Mouse (Mus musculus) liver, adult 2 months (tissue): Measurements from ENCODE around the gene Sulf2. TPM values are rescaled to one million over a fixed set of nuclear protein-coding genes. Genes with fewer than 3 reads are reported as not detected.

Source experiments
- DNase-seq: peaks from one replicate; pipeline ENCODE4 v3.0.0-alpha.2; 2011; ENCODE audit warnings: low read depth, low spot score; ENCODE audit errors: extremely low read depth
- H3K27ac ChIP-seq: fragments of 200-500 bp; replicated peaks from 2 replicates; pipeline ENCODE4 v1.5.1; 2012; ENCODE audit warnings: low read depth, mild to moderate bottlenecking, control low read depth, inconsistent platforms, low read length; ENCODE audit not compliant: insufficient read depth
- H3K27me3 ChIP-seq: fragments of 200-500 bp; 2 replicates; pipeline ENCODE4 v1.6.1; 2012; ENCODE audit warnings: mild to moderate bottlenecking, moderate library complexity, low read length, inconsistent platforms; ENCODE audit not compliant: control insufficient read depth, insufficient read depth
- H3K36me3 ChIP-seq: fragments of 200-500 bp; 2 replicates; pipeline ENCODE4 v1.6.1; 2012; ENCODE audit warnings: low read length, inconsistent platforms; ENCODE audit not compliant: control insufficient read depth, insufficient read depth
- H3K4me1 ChIP-seq: fragments of 200-500 bp; 2 replicates; pipeline ENCODE4 v1.6.1; 2011; ENCODE audit warnings: low read length; ENCODE audit not compliant: control insufficient read depth, insufficient read depth
- H3K4me3 ChIP-seq: fragments of 200-500 bp; 2 replicates; pipeline ENCODE4 v1.5.1; 2011; ENCODE audit warnings: low read depth, mild to moderate bottlenecking, control low read depth, low read length, moderate library complexity; ENCODE audit not compliant: insufficient read depth
- H3K79me2 ChIP-seq: fragments of 200-500 bp; 2 replicates; pipeline ENCODE4 v1.6.1; 2012; ENCODE audit warnings: inconsistent platforms, mild to moderate bottlenecking, low read length, moderate library complexity; ENCODE audit not compliant: control insufficient read depth, insufficient read depth
- H3K9ac ChIP-seq: fragments of 200-500 bp; 2 replicates; pipeline ENCODE4 v1.6.1; 2012; ENCODE audit warnings: low read depth, mild to moderate bottlenecking, control low read depth, inconsistent platforms, low read length
- CTCF ChIP-seq: fragments of 200-500 bp; IDR thresholded peaks from 2 replicates; pipeline ENCODE4 v1.5.1; 2011; ENCODE audit warnings: low read depth, low read length, control low read depth
- POLR2A ChIP-seq: fragments of 200-500 bp; IDR thresholded peaks from 2 replicates; pipeline ENCODE4 v1.6.1; 2011; ENCODE audit warnings: low read length, control low read depth; ENCODE audit not compliant: insufficient read depth; ENCODE audit errors: extremely low read depth
- WGBS: fragments of 180-500 bp; shearing (Covaris S2); methylation state at CpG from one replicate; pipeline ENCODE4 v1.1.7; 2018; 5-methylcytosine and 5-hydroxymethylcytosine counted together
- polyA plus RNA-seq: library from polyadenylated mRNA; depleted of rRNA; stranded (reverse); fragments of >200 nt; gene quantifications from 2 replicates; pipeline ENCODE4 v1.2.3, GENCODE M21; 2012
- total RNA-seq: library from RNA; depleted of rRNA; stranded (reverse); fragments of >200 nt; gene quantifications from 2 replicates; pipeline ENCODE4 v1.2.3, GENCODE M21; 2014

The Sulf2 gene
- total and polyA plus RNA-seq, 2 experiments = 7.8 to 16.1 TPM

DNA sequence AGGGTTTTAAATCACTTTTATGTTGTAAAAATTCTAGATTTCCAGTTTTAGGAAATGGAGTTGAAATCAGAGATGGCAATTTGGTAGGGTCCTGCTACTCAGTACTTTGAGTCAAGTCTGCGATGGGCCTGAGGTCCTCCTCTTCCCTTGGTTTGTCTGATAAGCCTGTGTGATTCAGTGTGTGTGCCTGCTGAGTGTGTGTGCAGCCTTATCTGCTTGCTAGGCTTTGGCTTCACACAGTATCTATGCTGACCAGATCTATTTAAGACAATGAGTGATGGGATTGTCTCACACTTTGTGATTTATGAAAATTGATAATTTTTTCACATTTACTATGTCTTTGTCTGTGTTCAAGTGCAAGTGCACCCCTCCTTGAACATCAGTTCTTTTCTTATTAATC lies 112.9 kb downstream of the Sulf2 start:
- TF ChIP-seq POLR2A (no peak), CTCF (no peak)
- WGBS = 71% methylated on average over 1 of the region's 1 CpGs
- H3K4me3 ChIP-seq = no peak overlapping the region
- peaks cover 37% of the 10 kb centered on the region for H3K79me2 ChIP-seq
- no peaks in the 10 kb centered on the region for H3K27me3 ChIP-seq
- no peak for DNase-seq
- H3K27ac ChIP-seq = no peak overlapping the region
- peaks cover 2% of the 10 kb centered on the region for H3K36me3 ChIP-seq
- H3K9ac ChIP-seq = no peak overlapping the region
- H3K4me1 ChIP-seq = peaks cover 21% of the 10 kb centered on the region

DNA sequence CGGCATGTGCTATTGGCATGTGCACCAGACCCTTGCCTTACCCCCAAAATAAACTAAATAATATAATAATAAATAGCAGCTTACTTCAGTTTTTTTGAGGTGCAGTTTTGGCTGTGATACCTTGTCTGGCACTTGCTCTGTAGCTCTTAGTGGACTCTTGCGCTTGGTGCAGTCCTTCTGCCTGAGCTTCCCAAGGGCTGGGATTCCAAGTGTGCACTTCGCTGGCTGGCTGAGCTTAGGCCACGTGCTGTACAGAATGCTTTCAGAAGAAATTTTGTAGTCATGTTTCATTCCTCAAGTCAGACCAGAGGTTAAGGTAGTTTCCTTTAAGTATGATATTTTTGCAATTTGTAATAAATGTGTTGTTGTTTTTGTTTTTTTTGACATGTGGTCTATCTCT lies 115.8 kb downstream of the Sulf2 start:
- TF ChIP-seq CTCF (no peak), POLR2A (no peak)
- H3K36me3 ChIP-seq = no peaks in the 10 kb centered on the region
- H3K4me3 ChIP-seq = no peak overlapping the region
- WGBS = 78% methylated on average over 4 of the region's 4 CpGs
- H3K9ac ChIP-seq = no peak overlapping the region
- peaks cover 36% of the 10 kb centered on the region for H3K79me2 ChIP-seq
- H3K27ac ChIP-seq = no peak overlapping the region
- H3K4me1 ChIP-seq = peaks cover 12% of the 10 kb centered on the region
- DNase-seq = peak; percentile 35
- H3K27me3 ChIP-seq = no peaks in the 10 kb centered on the region

DNA sequence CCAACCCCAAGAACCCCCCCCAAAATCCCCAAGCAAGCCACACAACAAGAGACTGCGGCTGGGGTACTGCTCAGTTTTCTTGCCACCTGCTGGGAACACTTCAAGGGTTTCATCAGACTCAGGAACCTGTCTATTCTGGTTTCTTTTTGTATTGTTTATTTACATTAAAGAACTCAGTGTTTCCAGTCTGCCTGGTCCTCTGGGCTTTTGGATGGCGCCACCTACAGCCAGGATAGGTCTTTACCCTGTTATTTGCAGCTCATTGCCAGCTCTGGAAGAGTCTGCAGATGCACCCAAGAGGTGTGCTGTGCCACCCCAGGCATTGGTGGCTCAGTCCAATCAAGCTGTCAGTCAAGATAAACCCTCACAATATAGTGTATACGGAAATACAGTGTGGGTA lies 119.7 kb downstream of the Sulf2 start:
- TF ChIP-seq POLR2A (no peak), CTCF (peak; percentile 75)
- Histone ChIP-seq H3K27me3 (no peaks in the 10 kb centered on the region), H3K4me3 (no peak overlapping the region), H3K27ac (peak overlapping the region; percentile 92), H3K9ac (no peak overlapping the region), H3K79me2 (peaks cover 33% of the 10 kb centered on the region), H3K4me1 (peaks cover 24% of the 10 kb centered on the region), H3K36me3 (no peaks in the 10 kb centered on the region)
- 26% methylated on average over 3 of the region's 3 CpGs for WGBS
- peak; percentile 77 for DNase-seq

DNA sequence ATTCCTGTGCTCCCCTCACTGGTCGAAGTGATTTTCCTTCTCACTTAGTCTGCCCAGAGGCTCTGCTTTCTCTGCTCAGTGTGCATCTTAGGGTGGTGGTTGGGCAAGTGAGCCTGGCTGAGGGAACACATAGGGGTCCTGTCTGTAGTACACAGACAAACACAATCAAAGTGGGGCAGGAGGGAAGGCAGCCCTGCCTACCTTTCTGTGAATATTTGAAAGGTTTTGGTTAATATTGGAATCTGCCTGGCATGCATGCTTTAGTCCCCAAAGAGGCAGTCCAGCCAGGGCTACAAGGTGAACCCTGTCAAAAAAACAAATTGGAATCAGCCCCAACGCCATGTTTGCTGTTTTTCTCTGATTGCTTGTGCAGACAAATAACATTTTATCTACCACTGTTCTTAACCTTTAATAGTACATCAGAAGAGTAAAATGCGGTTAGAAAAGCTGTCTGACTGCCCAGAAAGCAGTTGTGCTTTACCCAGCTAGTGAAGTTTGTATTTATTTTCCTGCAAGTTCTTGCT lies 120.4 kb downstream of the Sulf2 start:
- Histone ChIP-seq H3K27me3 (no peaks in the 10 kb centered on the region), H3K4me1 (peaks cover 24% of the 10 kb centered on the region), H3K27ac (peak overlapping the region; percentile 92), H3K36me3 (no peaks in the 10 kb centered on the region), H3K79me2 (peaks cover 33% of the 10 kb centered on the region), H3K4me3 (no peak overlapping the region), H3K9ac (peak overlapping the region; percentile 35)
- WGBS = 5% methylated on average over 3 of the region's 3 CpGs
- no peak for TF ChIP-seq CTCF
- TF ChIP-seq POLR2A = no peak
- peak; percentile 96 for DNase-seq

DNA sequence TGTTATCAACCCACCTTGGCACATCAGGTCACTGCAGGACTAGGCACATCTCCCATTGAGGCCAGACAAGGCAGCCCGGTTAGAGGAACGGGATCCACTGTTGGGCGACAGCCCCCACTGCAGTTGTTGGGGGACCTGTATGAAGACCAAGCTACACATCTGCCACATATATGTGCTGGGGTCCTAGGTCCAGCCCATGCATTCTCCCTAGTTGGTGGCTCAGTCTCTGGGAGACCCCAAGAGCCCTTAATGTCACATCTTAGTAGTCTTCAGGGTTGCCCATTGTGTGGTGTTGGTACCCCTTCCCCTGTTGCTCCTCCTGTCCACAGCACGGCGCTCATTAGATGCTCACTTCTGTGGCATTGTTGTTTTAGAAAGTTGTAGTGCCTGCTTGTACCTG lies 122.8 kb downstream of the Sulf2 start:
- no peaks in the 10 kb centered on the region for H3K36me3 ChIP-seq
- H3K27ac ChIP-seq = peak overlapping the region; percentile 37
- WGBS = 80% methylated on average over 5 of the region's 5 CpGs
- H3K4me1 ChIP-seq = peaks cover 32% of the 10 kb centered on the region
- TF ChIP-seq CTCF (no peak), POLR2A (no peak)
- H3K27me3 ChIP-seq = no peaks in the 10 kb centered on the region
- no peak overlapping the region for H3K4me3 ChIP-seq
- no peak overlapping the region for H3K9ac ChIP-seq
- peaks cover 24% of the 10 kb centered on the region for H3K79me2 ChIP-seq
- DNase-seq = no peak

DNA sequence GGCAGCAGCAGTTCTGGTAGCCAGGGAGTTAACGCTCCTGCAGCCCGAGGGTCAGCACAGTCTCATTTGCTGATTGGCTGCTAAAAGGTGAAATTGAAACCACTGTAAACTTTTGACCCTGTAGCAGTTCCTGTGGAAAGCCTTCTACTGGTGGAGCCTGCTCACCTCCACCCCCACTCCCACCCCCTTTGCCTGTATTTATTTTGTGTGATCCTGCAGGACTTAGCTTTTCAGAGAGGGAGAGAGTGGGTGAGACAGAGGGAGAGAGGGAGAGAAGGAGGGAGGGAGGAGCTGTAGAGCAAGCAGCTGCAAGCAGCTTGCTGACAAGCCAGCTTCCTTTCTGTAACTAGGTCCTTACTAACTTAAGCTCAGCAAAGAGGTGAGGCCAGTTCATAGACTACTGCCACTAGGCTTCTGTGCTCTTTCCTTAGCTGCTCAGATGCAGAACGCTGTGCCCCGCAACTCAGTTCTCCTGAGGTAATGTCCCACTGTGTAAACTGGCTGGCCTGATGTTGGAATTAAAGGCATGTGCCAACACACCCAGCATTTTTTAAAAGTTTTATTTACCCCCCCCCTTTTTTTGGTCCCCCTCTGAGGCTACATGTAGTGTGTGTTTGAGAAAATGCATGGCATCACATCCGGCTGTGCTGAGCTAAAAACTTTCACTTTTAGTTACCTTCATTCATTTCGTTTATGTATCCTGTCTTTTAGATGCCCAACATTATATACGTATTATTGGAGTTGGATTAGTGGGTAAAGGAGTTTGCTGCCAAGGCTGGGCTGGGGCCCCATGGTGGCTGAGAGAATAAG lies 124.1 kb downstream of the Sulf2 start:
- Histone ChIP-seq H3K9ac (peak overlapping the region; percentile 20), H3K36me3 (no peaks in the 10 kb centered on the region), H3K27me3 (no peaks in the 10 kb centered on the region), H3K4me3 (no peak overlapping the region; the same call in 1 of the 2 replicates), H3K27ac (peak overlapping the region; percentile 83), H3K79me2 (peaks cover 24% of the 10 kb centered on the region; the same call in 1 of the 2 replicates), H3K4me1 (peaks cover 33% of the 10 kb centered on the region)
- WGBS = 3% methylated on average over 7 of the region's 7 CpGs
- peak; percentile 94 for DNase-seq
- no peak for TF ChIP-seq POLR2A
- TF ChIP-seq CTCF = no peak
